Mouse (Mus musculus): ENCODE data around the gene Hist1h2ao. TPM values are rescaled to one million over a fixed set of nuclear protein-coding genes. Genes with fewer than 3 reads are reported as not detected.
"Not testable (repeated sequence)": the region's sequence is repeated elsewhere in the genome, so short reads cannot be mapped to it uniquely, and the experiment has no call there.

Hist1h2ao gene
- total and polyA plus RNA-seq, 3 experiments, result 7.1 TPM; not detected in 2

DNA sequence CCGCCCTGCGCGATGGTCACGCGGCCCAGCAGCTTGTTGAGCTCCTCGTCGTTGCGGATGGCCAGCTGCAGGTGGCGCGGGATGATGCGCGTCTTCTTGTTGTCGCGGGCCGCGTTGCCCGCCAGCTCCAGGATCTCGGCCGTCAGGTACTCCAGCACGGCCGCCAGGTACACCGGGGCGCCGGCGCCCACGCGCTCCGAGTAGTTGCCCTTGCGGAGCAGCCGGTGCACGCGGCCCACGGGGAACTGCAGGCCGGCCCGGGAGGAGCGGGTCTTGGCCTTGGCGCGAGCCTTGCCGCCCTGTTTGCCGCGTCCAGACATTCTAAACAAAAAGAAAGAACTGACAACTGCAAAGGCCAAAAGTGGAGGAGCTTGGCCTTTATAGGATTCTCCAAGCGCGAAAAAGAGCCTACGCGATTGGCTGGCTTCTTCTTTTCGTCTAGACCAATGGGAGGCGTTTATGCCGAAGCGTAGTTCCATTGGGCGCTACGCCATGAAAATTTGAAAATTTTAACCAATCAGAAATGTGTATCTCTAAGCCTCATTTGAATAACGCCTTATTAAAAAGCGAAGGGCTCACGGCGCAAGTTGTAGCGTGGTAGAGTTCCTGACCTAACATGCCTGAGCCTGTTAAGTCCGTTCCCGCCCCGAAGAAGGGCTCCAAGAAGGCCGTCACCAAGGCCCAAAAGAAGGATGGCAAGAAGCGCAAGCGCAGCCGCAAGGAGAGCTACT is 23.2 kb upstream of the Hist1h2ao start, which contains the start of the genes Hist1h2an and Hist1h2bp:
Hist1h2an (minus strand) TSS at position 320 of the 731 bp plus-strand sequence.
Hist1h2bp (plus strand) TSS at position 563 of the 731 bp plus-strand sequence.
- peak; percentile 81 to 90 for DNase-seq
- H3K4me1 ChIP-seq (ENCODE audit: control insufficient read depth, insufficient read depth, low read length); H3K27me3 ChIP-seq (ENCODE audit: control insufficient read depth, insufficient read depth, low read length); H3K27ac ChIP-seq; H3K79me2 ChIP-seq (replicated peaks; ENCODE audit: control insufficient read depth, insufficient read depth, low read length); H3K36me3 ChIP-seq (ENCODE audit: control insufficient read depth, insufficient read depth, low read length): not testable (repeated sequence)
- Histone ChIP-seq H3K4me3 (peak within 1 kb of the TSS; percentile 29), H3K9ac (ENCODE audit: low read depth, low read length) (peak within 1 kb of the TSS; percentile 61; the same call in 1 of the 2 replicates)
- intact Hi-C loops (cut with DNase I), result loop anchor here (2.0 to 10.0 kb wide), 2 partner anchors 34 to 1798 kb away; partner anchors contain the start of genes Hist1h2ak and Hist1h4d
- under 1% methylated on average over 42 of the region's 63 CpGs for WGBS
- TF ChIP-seq CTCF (IDR thresholded peaks at IDR 0.05) (peak; percentile 13; the same call in 1 of the 2 replicates), POLR2A (IDR thresholded peaks at IDR 0.05; ENCODE audit: insufficient read depth, low read depth, low read length) (peak; percentile 75; the same call in 1 of the 2 replicates)

DNA sequence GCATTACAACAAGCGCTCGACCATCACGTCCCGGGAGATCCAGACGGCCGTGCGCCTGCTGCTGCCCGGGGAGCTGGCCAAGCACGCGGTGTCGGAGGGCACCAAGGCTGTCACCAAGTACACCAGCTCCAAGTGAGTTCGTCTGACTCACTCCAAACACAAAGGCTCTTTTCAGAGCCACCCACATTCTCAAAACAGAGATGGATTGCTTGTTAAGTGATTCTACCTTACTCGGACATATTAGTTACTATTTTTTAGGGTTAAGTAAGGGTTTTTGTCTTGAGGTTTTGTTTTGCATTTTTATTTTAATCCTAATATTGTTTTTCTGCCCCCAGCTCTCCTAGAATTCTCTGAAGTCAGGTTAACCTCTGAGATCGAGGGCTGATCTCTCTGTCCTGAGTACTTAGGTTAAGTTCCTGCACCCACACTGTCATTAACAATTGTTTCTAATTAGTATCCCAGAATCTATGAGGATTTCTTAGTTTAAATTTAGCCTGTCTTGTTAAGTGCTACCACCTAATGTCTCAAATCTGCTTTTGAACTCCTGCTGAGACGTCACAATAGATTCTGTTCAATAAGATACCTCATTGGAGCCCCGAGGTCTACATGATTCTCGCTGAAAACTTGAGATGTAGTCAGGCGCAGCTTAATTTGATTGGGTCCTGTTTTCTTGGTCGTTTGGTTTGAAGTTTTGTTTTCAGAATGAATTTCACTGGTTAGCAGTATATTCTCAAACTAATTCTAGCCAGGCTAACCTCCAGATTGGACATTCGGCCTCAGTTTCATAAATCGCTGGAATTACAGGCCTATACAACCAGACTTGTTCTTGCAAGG is 22.3 kb upstream of the Hist1h2ao start:
- no peaks in the 10 kb centered on the region for H3K36me3 ChIP-seq (ENCODE audit: control insufficient read depth, insufficient read depth, low read length)
- TF ChIP-seq CTCF (IDR thresholded peaks at IDR 0.05) (no peak), EP300 (IDR thresholded peaks at IDR 0.05; ENCODE audit: insufficient read depth, low read depth, low read length) (no peak), POLR2A (IDR thresholded peaks at IDR 0.05; ENCODE audit: insufficient read depth, low read depth, low read length) (no peak)
- intact Hi-C loops (cut with DNase I), result loop anchor here (2.0 to 10.0 kb wide), 2 partner anchors 35 to 1797 kb away; partner anchors contain the start of genes Hist1h2ak and Hist1h4d
- no peaks in the 10 kb centered on the region; the same call in 1 of the 2 replicates for H3K4me1 ChIP-seq (ENCODE audit: control insufficient read depth, insufficient read depth, low read length)
- 42% methylated on average over 17 of the region's 21 CpGs for WGBS
- DNase-seq, result no peak
- no peak overlapping the region for H3K9ac ChIP-seq (ENCODE audit: low read depth, low read length)
- H3K27ac ChIP-seq, result no peak overlapping the region
- no peaks in the 10 kb centered on the region for H3K27me3 ChIP-seq (ENCODE audit: control insufficient read depth, insufficient read depth, low read length)
- H3K79me2 ChIP-seq (replicated peaks; ENCODE audit: control insufficient read depth, insufficient read depth, low read length), result no peaks in the 10 kb centered on the region
- H3K4me3 ChIP-seq, result no peak overlapping the region

DNA sequence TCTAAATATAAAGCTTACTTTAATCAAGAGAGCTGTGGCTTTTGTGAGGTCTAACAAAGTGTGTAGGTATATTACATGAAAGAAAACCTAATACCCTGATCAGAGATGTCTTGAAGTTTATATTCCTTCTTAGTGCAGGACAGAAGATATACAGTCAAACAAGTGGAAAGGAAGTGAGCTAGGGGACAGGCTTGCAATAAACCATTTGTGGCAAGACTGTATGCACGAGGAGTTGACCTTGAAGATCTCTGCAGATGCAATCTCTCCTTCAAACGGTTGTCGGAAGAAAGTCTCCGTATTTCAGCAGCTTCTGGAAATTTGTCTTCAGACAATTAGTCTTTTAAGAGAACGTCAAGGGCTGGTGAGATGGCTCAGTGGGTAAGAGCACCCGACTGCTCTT is 20.3 kb upstream of the Hist1h2ao start:
- no peaks in the 10 kb centered on the region for H3K36me3 ChIP-seq (ENCODE audit: control insufficient read depth, insufficient read depth, low read length)
- no peak overlapping the region for H3K4me3 ChIP-seq
- H3K27me3 ChIP-seq (ENCODE audit: control insufficient read depth, insufficient read depth, low read length), result no peaks in the 10 kb centered on the region
- no peak overlapping the region for H3K9ac ChIP-seq (ENCODE audit: low read depth, low read length)
- no peaks in the 10 kb centered on the region; the same call in 1 of the 2 replicates for H3K4me1 ChIP-seq (ENCODE audit: control insufficient read depth, insufficient read depth, low read length)
- intact Hi-C loops (cut with DNase I), result loop anchor here (10.0 kb wide), 1 partner anchor 1795 kb away; the partner anchor contains the start of gene Hist1h4d
- no peak overlapping the region for H3K27ac ChIP-seq
- no peak for DNase-seq
- H3K79me2 ChIP-seq (replicated peaks; ENCODE audit: control insufficient read depth, insufficient read depth, low read length), result no peaks in the 10 kb centered on the region
- TF ChIP-seq EP300 (IDR thresholded peaks at IDR 0.05; ENCODE audit: insufficient read depth, low read depth, low read length) (no peak), CTCF (IDR thresholded peaks at IDR 0.05) (no peak), POLR2A (IDR thresholded peaks at IDR 0.05; ENCODE audit: insufficient read depth, low read depth, low read length) (no peak)
- 65% methylated on average over 6 of the region's 6 CpGs for WGBS

DNA sequence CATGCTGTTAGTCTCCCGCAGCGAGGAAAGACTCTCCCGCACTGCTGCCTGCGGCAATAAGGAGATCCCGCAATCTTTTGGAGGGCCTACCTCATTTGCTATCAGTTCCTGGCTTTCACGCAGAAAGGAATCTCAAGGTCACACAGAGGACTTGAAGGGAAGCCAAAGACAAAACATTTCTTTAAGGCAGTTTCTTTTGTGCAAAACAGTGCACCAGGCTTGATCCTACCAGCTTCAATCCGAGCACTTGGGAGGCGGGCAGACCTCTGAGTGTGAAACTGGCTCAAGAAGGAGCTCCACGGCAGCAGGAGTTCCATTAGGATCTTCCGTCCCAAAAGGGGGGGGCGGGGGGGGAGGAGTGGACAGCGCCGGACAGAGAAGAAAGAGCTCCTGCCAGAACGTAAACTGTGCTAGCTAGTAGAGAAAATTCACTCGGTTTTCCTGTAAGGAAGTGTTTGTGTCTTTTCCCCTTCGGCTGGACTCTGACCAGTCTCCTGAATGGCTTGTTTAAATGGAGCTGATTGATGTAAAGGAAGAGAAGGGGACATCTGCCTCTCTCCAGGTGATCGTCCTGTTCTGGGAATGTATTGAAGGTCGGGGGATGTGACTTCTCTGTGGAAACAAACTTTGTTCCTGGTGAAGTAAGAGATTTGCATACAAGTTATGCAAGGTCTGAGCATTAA is 19.5 kb upstream of the Hist1h2ao start:
- no peak overlapping the region for H3K4me3 ChIP-seq
- no peaks in the 10 kb centered on the region for H3K79me2 ChIP-seq (replicated peaks; ENCODE audit: control insufficient read depth, insufficient read depth, low read length)
- intact Hi-C loops (cut with DNase I), result no loop called here
- no peak for TF ChIP-seq POLR2A (IDR thresholded peaks at IDR 0.05; ENCODE audit: insufficient read depth, low read depth, low read length)
- TF ChIP-seq CTCF (IDR thresholded peaks at IDR 0.05), result no peak
- no peak for TF ChIP-seq EP300 (IDR thresholded peaks at IDR 0.05; ENCODE audit: insufficient read depth, low read depth, low read length)
- H3K36me3 ChIP-seq (ENCODE audit: control insufficient read depth, insufficient read depth, low read length), result no peaks in the 10 kb centered on the region
- no peak overlapping the region for H3K27ac ChIP-seq
- 10% methylated on average over 18 of the region's 18 CpGs for WGBS
- no peaks in the 10 kb centered on the region for H3K27me3 ChIP-seq (ENCODE audit: control insufficient read depth, insufficient read depth, low read length)
- DNase-seq, result no peak
- no peak overlapping the region; the same call in none of the 2 replicates for H3K9ac ChIP-seq (ENCODE audit: low read depth, low read length)
- H3K4me1 ChIP-seq (ENCODE audit: control insufficient read depth, insufficient read depth, low read length), result no peaks in the 10 kb centered on the region; the same call in 1 of the 2 replicates

DNA sequence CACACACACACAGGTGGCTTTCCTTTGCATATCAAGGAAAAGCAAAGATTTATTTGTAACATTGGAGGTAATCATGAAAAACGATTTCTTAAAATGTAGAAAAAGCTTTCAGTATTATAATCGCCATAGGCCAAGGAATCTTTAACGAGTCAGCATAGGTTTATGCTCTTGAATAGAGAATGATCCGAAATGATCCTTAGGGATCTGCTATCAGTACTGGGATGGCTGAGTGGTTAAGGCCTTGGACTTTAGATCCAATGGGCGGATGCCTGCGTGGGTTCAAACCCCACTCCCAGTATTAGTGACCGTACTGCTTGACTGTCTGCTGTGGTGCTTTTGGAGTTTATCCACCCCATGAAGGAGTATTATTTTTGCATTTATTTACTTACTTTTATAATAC is 14.7 kb upstream of the Hist1h2ao start:
- TF ChIP-seq EP300 (IDR thresholded peaks at IDR 0.05; ENCODE audit: insufficient read depth, low read depth, low read length) (no peak), CTCF (IDR thresholded peaks at IDR 0.05) (no peak), POLR2A (IDR thresholded peaks at IDR 0.05; ENCODE audit: insufficient read depth, low read depth, low read length) (no peak)
- Histone ChIP-seq H3K79me2 (replicated peaks; ENCODE audit: control insufficient read depth, insufficient read depth, low read length) (no peaks in the 10 kb centered on the region), H3K36me3 (ENCODE audit: control insufficient read depth, insufficient read depth, low read length) (no peaks in the 10 kb centered on the region), H3K9ac (ENCODE audit: low read depth, low read length) (no peak overlapping the region), H3K4me1 (ENCODE audit: control insufficient read depth, insufficient read depth, low read length) (no peaks in the 10 kb centered on the region; the same call in 1 of the 2 replicates), H3K27me3 (ENCODE audit: control insufficient read depth, insufficient read depth, low read length) (no peaks in the 10 kb centered on the region), H3K4me3 (no peak overlapping the region), H3K27ac (no peak overlapping the region)
- intact Hi-C loops (cut with DNase I), result no loop called here
- 89% methylated on average over 7 of the region's 7 CpGs for WGBS
- DNase-seq, result no peak

DNA sequence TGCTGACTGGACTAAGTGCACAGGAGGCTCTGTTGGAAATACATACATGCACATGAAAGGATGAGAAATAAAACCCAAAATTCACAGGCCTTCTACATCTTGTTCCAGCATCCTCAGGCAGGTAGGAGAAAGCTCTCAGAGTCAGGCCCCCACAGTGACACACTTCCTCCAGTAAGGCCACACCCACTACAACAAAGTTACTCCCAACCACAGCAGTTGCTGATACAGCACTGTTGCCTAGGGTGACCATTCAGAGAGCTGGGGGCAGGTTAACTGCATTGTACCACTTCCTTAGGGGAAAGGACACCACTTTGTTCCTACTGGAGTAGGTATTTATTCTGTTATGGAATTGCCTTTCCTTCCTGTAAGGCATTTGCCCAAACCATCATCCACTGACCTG is 13.1 kb upstream of the Hist1h2ao start:
- H3K79me2 ChIP-seq (replicated peaks; ENCODE audit: control insufficient read depth, insufficient read depth, low read length); DNase-seq; H3K4me3 ChIP-seq; H3K36me3 ChIP-seq (ENCODE audit: control insufficient read depth, insufficient read depth, low read length); H3K27me3 ChIP-seq (ENCODE audit: control insufficient read depth, insufficient read depth, low read length); H3K9ac ChIP-seq (ENCODE audit: low read depth, low read length); H3K4me1 ChIP-seq (ENCODE audit: control insufficient read depth, insufficient read depth, low read length); H3K27ac ChIP-seq; intact Hi-C loops (cut with DNase I): not testable (repeated sequence)

DNA sequence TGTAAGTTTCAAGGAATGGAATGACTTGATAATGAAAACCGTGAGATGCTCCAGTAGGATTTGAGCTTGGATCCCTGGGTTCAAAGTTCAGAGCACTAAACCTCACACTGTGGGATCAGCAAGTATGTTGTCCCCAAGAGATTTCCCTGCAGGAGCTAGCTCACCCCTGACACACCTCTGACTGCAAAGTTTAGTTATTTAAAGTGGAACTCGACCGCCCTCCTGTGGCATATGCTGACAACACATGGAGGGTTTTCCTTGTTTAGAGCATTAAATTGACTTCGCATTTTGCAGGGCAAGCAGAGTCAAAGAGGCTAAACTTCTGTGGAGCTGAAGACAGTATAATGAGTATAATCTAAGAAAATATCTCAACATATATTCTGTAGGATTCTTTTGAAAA is 7.2 kb upstream of the Hist1h2ao start:
- H3K27ac ChIP-seq; H3K4me1 ChIP-seq (ENCODE audit: control insufficient read depth, insufficient read depth, low read length); H3K4me3 ChIP-seq; H3K79me2 ChIP-seq (replicated peaks; ENCODE audit: control insufficient read depth, insufficient read depth, low read length); intact Hi-C loops (cut with DNase I); H3K27me3 ChIP-seq (ENCODE audit: control insufficient read depth, insufficient read depth, low read length); DNase-seq; H3K9ac ChIP-seq (ENCODE audit: low read depth, low read length); H3K36me3 ChIP-seq (ENCODE audit: control insufficient read depth, insufficient read depth, low read length): not testable (repeated sequence)
- WGBS, result no CpG with 5 or more reads among the region's 4 CpGs

DNA sequence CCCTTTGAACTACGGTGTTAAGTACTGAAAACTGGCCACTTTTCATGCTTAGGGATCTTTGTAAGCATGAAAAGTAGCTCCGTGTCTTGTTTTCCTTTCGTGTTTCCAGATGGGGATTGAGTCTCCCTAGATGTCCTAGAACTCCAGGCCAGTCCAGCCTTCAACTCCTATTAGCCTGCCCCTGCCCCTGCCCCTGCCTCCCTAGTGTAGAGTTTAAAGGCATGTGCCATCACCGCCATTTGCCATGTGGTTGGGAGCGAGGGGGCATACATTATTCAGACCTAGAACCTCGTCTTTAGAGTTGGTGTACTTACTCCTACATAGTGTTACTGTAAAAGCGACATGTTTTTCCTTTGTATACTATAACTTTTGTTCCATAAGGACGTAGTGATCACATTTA is 809 bp downstream of the Hist1h2ao start:
- H3K27ac ChIP-seq; H3K4me3 ChIP-seq; H3K27me3 ChIP-seq (ENCODE audit: control insufficient read depth, insufficient read depth, low read length); H3K4me1 ChIP-seq (ENCODE audit: control insufficient read depth, insufficient read depth, low read length); DNase-seq; H3K79me2 ChIP-seq (replicated peaks; ENCODE audit: control insufficient read depth, insufficient read depth, low read length); H3K36me3 ChIP-seq (ENCODE audit: control insufficient read depth, insufficient read depth, low read length); H3K9ac ChIP-seq (ENCODE audit: low read depth, low read length); intact Hi-C loops (cut with DNase I): not testable (repeated sequence)
- WGBS, result no CpG with 5 or more reads among the region's 8 CpGs
